Mouse (Mus musculus) left cerebral cortex, postnatal 4 days (tissue): ENCODE measurements at regions not wholly inside any gene's neighbourhood (a gene's known extent, or its start where the extent isn't known, plus 50 kb on each side); places are given as distances from the start of the nearest gene placed in this dataset.

Experiments
- DNase-seq: peaks from one replicate; pipeline ENCODE4 v3.0.0-alpha.2; 2022
- intact Hi-C: fragments of 180-260 bp; cut with DNase I; formaldehyde crosslinking; loops from one replicate; pipeline ENCODE4 v1.15.1; 2025

GRCm38 (mm10) chr1:50847156-50847555 lies 53.3 kb upstream of the Tmeff2 start:
- DNase-seq: no peak
- intact Hi-C loops: no loop called here
